Mouse (Mus musculus) embryonic facial prominence, embryonic 14.5 days (tissue): ENCODE results near the gene Dnm3. TPM values are rescaled to one million over a fixed set of nuclear protein-coding genes. Genes with fewer than 3 reads are reported as not detected.
A peak's percentile ranks its signal among the peaks of the same experiment; 100 is the strongest.

Experiments used
- ATAC-seq: fragments of 200-750 bp; cut with Nextera tagmentation; 2 replicates; pipeline ENCODE4 v1.8.0; 2017; ENCODE audit warnings: low read depth, moderate number of reproducible peaks, moderate TSS enrichment
- DNase-seq: peaks from one replicate; pipeline ENCODE4 v3.0.0-alpha.2; 2015; ENCODE audit warnings: low spot score
- H3K27ac ChIP-seq: fragments of 300-500 bp; sonication (generic); replicated peaks from 2 replicates; pipeline ENCODE4 v1.5.1; 2014; ENCODE audit warnings: low read depth, mild to moderate bottlenecking, low read length, moderate library complexity
- H3K27me3 ChIP-seq: fragments of 300-500 bp; sonication (generic); replicated peaks from 2 replicates; pipeline ENCODE4 v1.6.1; 2014; ENCODE audit warnings: low read length; ENCODE audit not compliant: control insufficient read depth, insufficient read depth
- H3K36me3 ChIP-seq: fragments of 300-500 bp; sonication (generic); 2 replicates; pipeline ENCODE4 v1.6.1; 2014; ENCODE audit warnings: low read length, mixed read lengths; ENCODE audit not compliant: control insufficient read depth, insufficient read depth
- H3K4me1 ChIP-seq: fragments of 300-500 bp; sonication (generic); 2 replicates; pipeline ENCODE4 v1.6.1; 2014; ENCODE audit warnings: antibody characterized with exemption, low read length; ENCODE audit not compliant: control insufficient read depth, insufficient read depth
- H3K4me2 ChIP-seq: fragments of 300-500 bp; sonication (generic); 2 replicates; pipeline ENCODE4 v1.6.1; 2014; ENCODE audit warnings: low read depth, mild to moderate bottlenecking, low read length, moderate library complexity, mixed read lengths
- H3K4me3 ChIP-seq: fragments of 300-500 bp; sonication (generic); 2 replicates; pipeline ENCODE4 v1.5.1; 2014; ENCODE audit warnings: low read depth, mild to moderate bottlenecking, low read length
- H3K9ac ChIP-seq: fragments of 300-500 bp; sonication (generic); 2 replicates; pipeline ENCODE4 v1.6.1; 2014; ENCODE audit warnings: low read depth, mild to moderate bottlenecking, low read length, moderate library complexity, mixed read lengths
- H3K9me3 ChIP-seq: fragments of 300-500 bp; sonication (generic); 2 replicates; pipeline ENCODE4 v1.6.1; 2016; ENCODE audit warnings: low read length; ENCODE audit not compliant: control insufficient read depth
- WGBS: fragments of 180-500 bp; shearing (Covaris S2); extraction: QIAGEN DNeasy Blood & Tissue Kit; methylation state at CpG from one replicate; pipeline ENCODE4 v1.1.7; 2014; 5-methylcytosine and 5-hydroxymethylcytosine counted together
- polyA plus RNA-seq: library from polyadenylated mRNA; unstranded; fragments of >200 nt; fragmentation: Nextera tagmentation; extraction: Ambion mirVana; gene quantifications from 2 replicates; pipeline ENCODE4 v1.2.1, GENCODE M21; 2014

Gene Dnm3
- polyA plus RNA-seq, 1 experiment from 2014 or later: 9.1 TPM

- Histone ChIP-seq H3K4me1 (peaks cover 52% of the 10 kb centered on the region), H3K36me3 (no peaks in the 10 kb centered on the region), H3K9ac (peak overlapping the region; percentile 32; the same call in 1 of the 2 replicates), H3K27ac (peak overlapping the region; percentile 95), H3K9me3 (no peaks in the 10 kb centered on the region), H3K4me2 (peak overlapping the region; percentile 10), H3K27me3 (no peaks in the 10 kb centered on the region), H3K4me3 (no peak overlapping the region)
- ATAC-seq (peak; percentile 74; the same call in 1 of the 2 replicates), DNase-seq (peak; percentile 94)
- WGBS: 36% methylated on average over 17 of the region's 17 CpGs
Observed at GRCm38 (mm10) chr1:162074626-162075410, 403.0 kb downstream of the Dnm3 start.

- no peak overlapping the region for H3K4me3 ChIP-seq
- ATAC-seq (peak; percentile 79), DNase-seq (peak; percentile 93)
- H3K9ac ChIP-seq: 0 out of 2 replicates have a peak overlapping the region, but pooled peaks have one; percentile 5
- H3K36me3 ChIP-seq: no peaks in the 10 kb centered on the region
- no peaks in the 10 kb centered on the region for H3K9me3 ChIP-seq
- H3K4me1 ChIP-seq: peaks cover 49% of the 10 kb centered on the region
- H3K27me3 ChIP-seq: no peaks in the 10 kb centered on the region
- peak overlapping the region; percentile 25; the same call in 1 of the 2 replicates for H3K4me2 ChIP-seq
- peak overlapping the region; percentile 95 for H3K27ac ChIP-seq
- 35% methylated on average over 7 of the region's 7 CpGs for WGBS
Observed at GRCm38 (mm10) chr1:162072917-162073578, 404.8 kb downstream of the Dnm3 start.

DNA sequence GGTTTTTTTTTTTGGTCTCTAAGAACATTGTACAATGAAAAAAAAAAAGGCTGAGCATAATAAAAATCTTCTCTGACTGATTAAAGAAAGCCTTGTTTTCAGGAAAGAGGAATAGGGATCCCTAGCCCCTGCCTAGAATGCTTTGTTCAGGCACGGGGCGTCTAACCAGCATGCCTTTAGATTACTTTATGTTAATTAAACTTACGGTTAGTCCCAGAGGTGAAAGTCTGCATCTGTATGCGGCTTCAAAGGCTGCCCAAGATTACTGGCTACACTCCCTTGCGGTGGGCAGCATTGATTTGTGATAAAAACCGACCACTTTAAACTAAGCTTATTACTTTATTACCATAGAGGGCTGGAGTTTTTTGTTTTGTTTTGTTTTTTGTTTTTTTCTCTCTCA lies 424.2 kb downstream of the Dnm3 start:
- Histone ChIP-seq H3K4me3 (no peak overlapping the region), H3K36me3 (no peaks in the 10 kb centered on the region), H3K27ac (peak overlapping the region; percentile 94), H3K4me2 (0 out of 2 replicates have a peak overlapping the region, but pooled peaks have one; percentile 12), H3K27me3 (no peaks in the 10 kb centered on the region), H3K4me1 (peaks cover 21% of the 10 kb centered on the region), H3K9ac (peak overlapping the region; percentile 52; the same call in 1 of the 2 replicates), H3K9me3 (no peaks in the 10 kb centered on the region)
- no peak for ATAC-seq
- peak; percentile 60 for DNase-seq
- WGBS: 20% methylated on average over 6 of the region's 6 CpGs

GRCm38 (mm10) chr1:162053186-162053585 lies 424.6 kb downstream of the Dnm3 start:
- DNase-seq (peak; percentile 76), ATAC-seq (no peak)
- peak overlapping the region; percentile 94 for H3K27ac ChIP-seq
- no peak overlapping the region for H3K4me3 ChIP-seq
- no peak overlapping the region for H3K4me2 ChIP-seq
- WGBS: 24% methylated on average over 7 of the region's 7 CpGs
- no peaks in the 10 kb centered on the region for H3K36me3 ChIP-seq
- peaks cover 21% of the 10 kb centered on the region for H3K4me1 ChIP-seq
- H3K27me3 ChIP-seq: no peaks in the 10 kb centered on the region
- H3K9ac ChIP-seq: peak overlapping the region; percentile 52; the same call in 1 of the 2 replicates
- H3K9me3 ChIP-seq: no peaks in the 10 kb centered on the region

GRCm38 (mm10) chr1:162052755-162053154 lies 425.1 kb downstream of the Dnm3 start:
- Histone ChIP-seq H3K4me3 (no peak overlapping the region), H3K4me2 (peak overlapping the region; percentile 18; the same call in 1 of the 2 replicates), H3K9ac (no peak overlapping the region), H3K36me3 (no peaks in the 10 kb centered on the region), H3K4me1 (peaks cover 21% of the 10 kb centered on the region), H3K9me3 (no peaks in the 10 kb centered on the region), H3K27ac (peak overlapping the region; percentile 94), H3K27me3 (no peaks in the 10 kb centered on the region)
- DNase-seq (peak; percentile 50), ATAC-seq (peak; percentile 47)
- 47% methylated on average over 6 of the region's 6 CpGs for WGBS

DNA sequence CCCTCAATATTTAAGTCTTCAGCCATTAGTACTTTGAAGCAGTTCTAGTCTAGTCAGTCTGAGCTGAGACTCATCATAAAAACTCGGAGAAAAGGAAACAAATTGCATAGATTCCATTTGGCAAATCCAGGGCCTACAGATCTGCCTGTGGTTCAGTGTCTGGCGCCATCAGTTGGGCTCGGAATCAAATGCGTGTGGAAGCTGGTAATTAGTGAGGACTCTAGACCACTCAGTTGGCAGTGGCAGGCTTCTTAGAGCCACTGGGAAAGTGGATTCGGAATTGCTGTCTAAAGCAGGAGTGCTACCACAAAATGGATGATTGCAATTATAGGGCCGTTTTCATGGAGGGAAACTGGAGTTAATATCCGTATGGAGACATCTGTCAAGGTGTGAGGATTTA lies 425.7 kb downstream of the Dnm3 start:
- peaks cover 21% of the 10 kb centered on the region for H3K4me1 ChIP-seq
- H3K9ac ChIP-seq: no peak overlapping the region
- no peaks in the 10 kb centered on the region for H3K27me3 ChIP-seq
- ATAC-seq (peak; percentile 65), DNase-seq (peak; percentile 84)
- no peaks in the 10 kb centered on the region for H3K36me3 ChIP-seq
- no peaks in the 10 kb centered on the region for H3K9me3 ChIP-seq
- peak overlapping the region; percentile 18; the same call in 1 of the 2 replicates for H3K4me2 ChIP-seq
- 50% methylated on average over 7 of the region's 7 CpGs for WGBS
- H3K4me3 ChIP-seq: no peak overlapping the region
- H3K27ac ChIP-seq: peak overlapping the region; percentile 94

DNA sequence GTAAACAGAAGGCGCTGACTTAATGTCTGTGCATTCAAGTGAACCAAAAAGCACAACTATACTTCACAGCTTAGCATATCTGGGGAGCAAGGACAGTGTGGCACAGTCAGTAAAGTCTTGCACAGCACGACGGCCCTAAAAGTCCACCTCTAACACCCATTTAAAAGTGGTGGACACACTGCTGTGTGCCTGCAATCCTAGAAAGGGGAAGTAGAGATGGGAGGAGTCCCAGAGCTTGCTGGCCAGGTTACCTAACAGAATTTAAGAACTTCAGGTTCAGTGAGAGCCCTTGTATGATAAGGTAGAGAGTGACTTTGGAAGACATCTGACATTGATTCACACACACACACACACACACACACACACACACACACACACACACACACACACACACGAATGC lies 426.1 kb downstream of the Dnm3 start:
- 90% methylated on average over 4 of the region's 4 CpGs for WGBS
- no peak overlapping the region for H3K4me2 ChIP-seq
- H3K9ac ChIP-seq: no peak overlapping the region
- no peak overlapping the region for H3K4me3 ChIP-seq
- no peaks in the 10 kb centered on the region for H3K36me3 ChIP-seq
- DNase-seq: no peak
- peak overlapping the region; percentile 94 for H3K27ac ChIP-seq
- H3K9me3 ChIP-seq: no peaks in the 10 kb centered on the region
- H3K4me1 ChIP-seq: peaks cover 21% of the 10 kb centered on the region
- H3K27me3 ChIP-seq: no peaks in the 10 kb centered on the region
- ATAC-seq: no peak

- Histone ChIP-seq H3K4me1 (peaks cover 34% of the 10 kb centered on the region), H3K4me3 (no peak overlapping the region), H3K27ac (no peak overlapping the region), H3K9ac (no peak overlapping the region), H3K4me2 (no peak overlapping the region), H3K36me3 (no peaks in the 10 kb centered on the region), H3K27me3 (no peaks in the 10 kb centered on the region), H3K9me3 (no peaks in the 10 kb centered on the region)
- ATAC-seq (no peak), DNase-seq (no peak)
- 81% methylated on average over 7 of the region's 7 CpGs for WGBS
Observed at GRCm38 (mm10) chr1:162047673-162048072, 430.2 kb downstream of the Dnm3 start.
